Mouse (Mus musculus) ES-E14 (cell line): Measurements from ENCODE around the gene Rpl11. TPM values are rescaled to one million over a fixed set of nuclear protein-coding genes. Genes with fewer than 3 reads are reported as not detected.

Source experiments
- DNase-seq: peaks from one replicate; pipeline ENCODE4 v3.0.0-alpha.2; 2013; ENCODE audit warnings: low read depth, low spot score
- H3K27ac ChIP-seq: 2 replicates; pipeline ENCODE4 v1.5.1; 2012; ENCODE audit warnings: low read depth, mild to moderate bottlenecking, low read length, moderate library complexity, mixed read lengths; ENCODE audit not compliant: poor library complexity, insufficient read depth, severe bottlenecking
- H3K36me3 ChIP-seq: 2 replicates; pipeline ENCODE4 v1.6.1; 2012; ENCODE audit warnings: mild to moderate bottlenecking, low read length, moderate library complexity, mixed read lengths; ENCODE audit not compliant: control insufficient read depth, poor library complexity, insufficient read depth, severe bottlenecking
- H3K4me1 ChIP-seq, 2 experiments: fragments of 150-350 bp in 1 of 2; sonication (generic) in 1 of 2; 2 replicates each; pipeline ENCODE4 v1.6.1; 2012; ENCODE audit warnings: low read length in 2 of 2, mild to moderate bottlenecking in 1 of 2, mixed read lengths in 1 of 2; ENCODE audit not compliant: control insufficient read depth in 2 of 2, insufficient read depth in 2 of 2, poor library complexity in 1 of 2
- H3K4me3 ChIP-seq, 2 experiments: fragments of 150-350 bp in 1 of 2; sonication (generic) in 1 of 2; 2 replicates each; pipeline ENCODE4 v1.5.1; 2012; ENCODE audit warnings: low read length in 2 of 2, low read depth in 1 of 2, mild to moderate bottlenecking in 1 of 2, mixed read lengths in 1 of 2; ENCODE audit not compliant: insufficient read depth in 1 of 2, poor library complexity in 1 of 2, severe bottlenecking in 1 of 2
- H3K9ac ChIP-seq: 2 replicates; pipeline ENCODE4 v1.6.1; 2012; ENCODE audit warnings: low read depth, mild to moderate bottlenecking, low read length, mixed read lengths; ENCODE audit not compliant: poor library complexity, insufficient read depth, severe bottlenecking
- H3K9me3 ChIP-seq: fragments of 150-350 bp; sonication (generic); 2 replicates; pipeline ENCODE4 v1.6.1; 2012; ENCODE audit warnings: low read depth, mild to moderate bottlenecking, low read length; ENCODE audit not compliant: control insufficient read depth, insufficient read depth
- CHD2 ChIP-seq: IDR thresholded peaks from 2 replicates; pipeline ENCODE4 v1.6.1; 2014; ENCODE audit warnings: mild to moderate bottlenecking, low read depth, low read length, inconsistent platforms
- HCFC1 ChIP-seq: IDR thresholded peaks from 2 replicates; pipeline ENCODE4 v1.6.1; 2012; ENCODE audit warnings: low read length, inconsistent platforms, borderline replicate concordance; ENCODE audit not compliant: insufficient read depth
- MAFK ChIP-seq: IDR thresholded peaks from 2 replicates; pipeline ENCODE4 v1.6.1; 2014; ENCODE audit warnings: mild to moderate bottlenecking, low read depth, low read length, inconsistent platforms; ENCODE audit not compliant: insufficient read depth
- ZC3H11A ChIP-seq: IDR thresholded peaks from 2 replicates; pipeline ENCODE4 v1.6.1; 2012; ENCODE audit warnings: low read depth, mild to moderate bottlenecking, inconsistent platforms, low read length, borderline replicate concordance
- ZNF384 ChIP-seq: IDR thresholded peaks from 2 replicates; pipeline ENCODE4 v1.6.1; 2012; ENCODE audit warnings: low read depth, low read length, inconsistent platforms
- in situ Hi-C, 2 experiments: fragments of 600-800 bp; cut with MboI; formaldehyde crosslinking; loops; one replicate each; pipeline ENCODE4 v1.15.1; 2025; ENCODE audit warnings: low sequenced_read_pairs in 2 of 2, inconsistent platforms in 1 of 2; ENCODE audit not compliant: unreplicated experiment in 2 of 2
- total RNA-seq: library from RNA; depleted of rRNA; stranded (reverse); fragments of 300-350 nt; gene quantifications from 2 replicates; pipeline ENCODE4 v1.2.3, GENCODE M21; 2012

Gene Rpl11
- total RNA-seq, 1 experiment: 1,442 TPM

GRCm38 (mm10) chr4:136028689-136029088 lies 24.5 kb downstream of the Rpl11 start:
- Histone ChIP-seq H3K9ac (no peak overlapping the region), H3K27ac (no peak overlapping the region), H3K4me1 (peaks cover 0 to 3% of the 10 kb centered on the region in 2 experiments; a peak in 1 of 4 replicates), H3K9me3 (no peaks in the 10 kb centered on the region), H3K4me3 (no peak overlapping the region), H3K36me3 (no peaks in the 10 kb centered on the region)
- DNase-seq: no peak
- TF ChIP-seq ZC3H11A (no peak), CHD2 (no peak), MAFK (peak; percentile 66; the same call in 1 of the 2 replicates)
- in situ Hi-C loops: no loop called here

GRCm38 (mm10) chr4:136028132-136028564 lies 25.1 kb downstream of the Rpl11 start:
- no peak for DNase-seq
- H3K4me1 ChIP-seq: peaks cover 0 to 3% of the 10 kb centered on the region in 2 experiments; a peak in 1 of 4 replicates
- H3K9me3 ChIP-seq: no peaks in the 10 kb centered on the region
- H3K9ac ChIP-seq: no peak overlapping the region
- no peak overlapping the region for H3K27ac ChIP-seq
- TF ChIP-seq MAFK (no peak), ZC3H11A (no peak), ZNF384 (no peak), HCFC1 (no peak), CHD2 (no peak)
- H3K4me3 ChIP-seq: no peak overlapping the region
- in situ Hi-C loops: no loop called here
- H3K36me3 ChIP-seq: no peaks in the 10 kb centered on the region

GRCm38 (mm10) chr4:136027416-136028131 lies 25.7 kb downstream of the Rpl11 start:
- Histone ChIP-seq H3K27ac (no peak overlapping the region), H3K9ac (no peak overlapping the region), H3K4me1 (peaks cover 0 to 3% of the 10 kb centered on the region in 2 experiments; a peak in 1 of 4 replicates), H3K9me3 (no peaks in the 10 kb centered on the region), H3K4me3 (no peak overlapping the region), H3K36me3 (no peaks in the 10 kb centered on the region)
- in situ Hi-C loops: no loop called here
- TF ChIP-seq CHD2 (no peak), ZNF384 (no peak), MAFK (no peak), HCFC1 (no peak), ZC3H11A (no peak)
- DNase-seq: no peak

GRCm38 (mm10) chr4:136025350-136025749 lies 27.9 kb downstream of the Rpl11 start:
- no peak for TF ChIP-seq MAFK
- no peak for TF ChIP-seq HCFC1
- no peak for TF ChIP-seq ZC3H11A
- no peak for TF ChIP-seq CHD2
- Histone ChIP-seq H3K4me1 (0 out of 4 replicates have a peak, but pooled peaks cover under 1 to 1% of the 10 kb centered on the region in 2 experiments), H3K9me3 (no peaks in the 10 kb centered on the region), H3K36me3 (no peaks in the 10 kb centered on the region), H3K27ac (no peak overlapping the region), H3K9ac (no peak overlapping the region), H3K4me3 (no peak overlapping the region)
- DNase-seq: no peak
- in situ Hi-C loops: no loop called here
